Mouse (Mus musculus) bone marrow macrophage, adult 2 months (primary cell): ENCODE data around the gene Gpr137c. TPM values are rescaled to one million over a fixed set of nuclear protein-coding genes. Genes with fewer than 3 reads are reported as not detected.

Experiments used
- H3K27ac ChIP-seq: 2 replicates; pipeline ENCODE4 v1.5.1; 2012; ENCODE audit warnings: low read depth, low read length; ENCODE audit not compliant: insufficient read depth
- H3K4me1 ChIP-seq: 2 replicates; pipeline ENCODE4 v1.6.1; 2012; ENCODE audit warnings: low read length; ENCODE audit not compliant: control insufficient read depth, insufficient read depth
- H3K4me3 ChIP-seq: 2 replicates; pipeline ENCODE4 v1.5.1; 2012; ENCODE audit warnings: mild to moderate bottlenecking, low read length, moderate library complexity; ENCODE audit not compliant: insufficient read depth
- CTCF ChIP-seq: IDR thresholded peaks from 2 replicates; pipeline ENCODE4 v1.5.1; 2012; ENCODE audit warnings: low read depth, mild to moderate bottlenecking, low read length, moderate library complexity
- POLR2A ChIP-seq: IDR thresholded peaks from 2 replicates; pipeline ENCODE4 v1.6.1; 2012; ENCODE audit warnings: mild to moderate bottlenecking, low read depth, low read length, borderline replicate concordance
- polyA plus RNA-seq: library from polyadenylated mRNA; stranded (reverse); fragments of >200 nt; gene quantifications from 2 replicates; pipeline ENCODE4 v1.2.4, GENCODE M21; 2012; ENCODE audit not compliant: missing spikeins, insufficient read depth, insufficient read length

Gene Gpr137c
- polyA plus RNA-seq, 1 experiment: 1.9 TPM

DNA sequence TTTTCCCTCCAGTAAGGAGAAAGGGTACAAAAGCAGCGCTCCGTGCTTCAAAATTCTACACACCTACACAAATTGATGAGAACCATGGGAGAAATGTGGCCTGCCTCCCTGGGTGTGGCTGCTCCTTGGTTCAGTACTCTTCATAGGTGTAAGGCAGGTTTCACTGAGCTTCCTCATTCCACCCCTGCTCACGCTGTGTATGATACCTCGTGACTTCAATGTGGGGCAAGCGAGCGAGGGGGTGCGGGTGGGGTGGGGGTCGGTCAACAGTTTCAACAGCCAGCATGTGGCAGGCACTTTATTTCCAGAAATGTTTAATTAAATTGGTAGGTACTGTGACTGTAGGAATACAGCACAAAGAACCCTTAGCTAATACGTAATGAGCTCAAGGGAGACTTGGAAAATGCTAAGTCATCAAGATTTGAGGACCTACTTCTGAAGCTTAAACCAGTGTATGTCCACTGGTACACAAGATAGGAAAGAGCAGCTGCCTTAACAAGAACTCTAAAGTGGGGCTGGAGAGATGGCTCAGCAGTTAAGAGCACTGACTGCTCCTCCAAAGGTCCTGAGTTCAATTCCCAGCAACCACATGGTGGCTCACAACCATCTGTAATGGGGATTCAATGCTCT is 2.7 kb upstream of the Gpr137c start:
- no peak overlapping the region for H3K4me3 ChIP-seq
- peaks cover 6% of the 10 kb centered on the region for H3K4me1 ChIP-seq

DNA sequence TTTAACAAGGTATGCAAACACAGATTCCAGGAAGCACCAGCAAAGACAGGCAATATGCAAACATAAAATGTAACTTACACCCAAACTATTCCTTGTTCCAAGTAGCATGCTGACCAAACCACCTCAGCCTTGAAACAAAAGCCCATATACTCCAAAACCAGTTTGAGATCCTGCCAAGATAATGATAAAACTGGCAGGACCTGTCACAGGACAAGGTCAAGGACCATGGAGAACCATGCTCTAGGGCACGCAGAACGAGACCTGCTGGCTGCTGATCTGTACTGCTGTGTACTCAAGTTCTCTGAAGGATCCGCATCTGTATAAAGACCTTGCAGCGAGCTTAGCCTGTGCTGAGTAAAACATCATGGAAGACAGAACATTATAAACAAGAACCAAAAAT is 1.8 kb upstream of the Gpr137c start:
- Histone ChIP-seq H3K4me1 (peaks cover 6% of the 10 kb centered on the region), H3K4me3 (no peak overlapping the region), H3K27ac (no peak overlapping the region)
- TF ChIP-seq POLR2A: no peak
- TF ChIP-seq CTCF: no peak

More for the DNA sequence above, 2.7 kb upstream of the Gpr137c start:
- no peak for TF ChIP-seq POLR2A
- no peak for TF ChIP-seq CTCF
- H3K27ac ChIP-seq: no peak overlapping the region

DNA sequence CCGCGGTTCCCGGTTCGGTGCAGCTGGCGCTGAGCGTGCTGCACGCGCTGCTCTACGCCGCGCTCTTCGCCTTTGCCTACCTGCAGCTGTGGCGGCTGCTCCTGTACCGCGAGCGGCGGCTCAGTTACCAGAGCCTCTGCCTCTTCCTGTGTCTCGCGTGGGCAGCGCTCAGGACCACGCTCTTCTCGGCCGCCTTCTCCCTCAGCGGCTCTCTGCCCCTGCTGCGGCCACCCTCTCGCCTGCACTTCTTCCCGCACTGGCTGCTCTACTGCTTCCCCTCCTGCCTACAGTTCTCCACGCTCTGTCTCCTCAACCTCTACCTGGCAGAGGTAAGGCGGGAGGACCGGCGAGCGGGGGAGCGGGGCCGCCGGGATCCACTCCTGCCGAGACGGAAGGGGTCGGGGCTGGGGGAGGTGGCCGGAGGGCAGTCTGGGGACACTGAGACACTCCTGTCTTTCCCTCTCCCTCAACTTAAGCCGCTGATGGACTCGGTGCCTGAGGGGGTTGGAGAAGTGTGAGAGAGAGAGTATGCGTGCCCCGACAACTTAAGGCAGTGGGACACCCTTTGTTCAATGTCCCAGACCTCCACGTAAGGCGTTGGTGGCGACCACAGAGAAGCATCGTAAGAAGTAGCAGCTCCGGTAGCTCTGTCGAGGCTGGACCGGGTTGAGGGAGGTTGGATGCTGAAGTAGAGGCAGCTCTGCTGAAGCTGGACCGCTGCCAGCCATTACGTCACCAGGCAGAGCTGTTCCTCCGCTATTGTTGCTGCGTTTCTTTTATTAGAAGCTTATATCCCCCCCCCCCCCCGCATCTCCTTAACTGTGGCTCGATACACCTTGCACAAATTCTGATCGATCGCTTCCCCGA is 806 bp downstream of the Gpr137c start, which contains the start of gene Txndc16:
TSS of gene Txndc16 (minus strand) at position 239 of the 867 bp plus-strand sequence.
- peak within 1 kb of the TSS; percentile 18; the same call in 1 of the 2 replicates for H3K27ac ChIP-seq
- TF ChIP-seq POLR2A (no peak), CTCF (no peak)
- H3K4me1 ChIP-seq: peaks cover 6% of the 10 kb centered on the region
- H3K4me3 ChIP-seq: peak within 1 kb of the TSS; percentile 89

DNA sequence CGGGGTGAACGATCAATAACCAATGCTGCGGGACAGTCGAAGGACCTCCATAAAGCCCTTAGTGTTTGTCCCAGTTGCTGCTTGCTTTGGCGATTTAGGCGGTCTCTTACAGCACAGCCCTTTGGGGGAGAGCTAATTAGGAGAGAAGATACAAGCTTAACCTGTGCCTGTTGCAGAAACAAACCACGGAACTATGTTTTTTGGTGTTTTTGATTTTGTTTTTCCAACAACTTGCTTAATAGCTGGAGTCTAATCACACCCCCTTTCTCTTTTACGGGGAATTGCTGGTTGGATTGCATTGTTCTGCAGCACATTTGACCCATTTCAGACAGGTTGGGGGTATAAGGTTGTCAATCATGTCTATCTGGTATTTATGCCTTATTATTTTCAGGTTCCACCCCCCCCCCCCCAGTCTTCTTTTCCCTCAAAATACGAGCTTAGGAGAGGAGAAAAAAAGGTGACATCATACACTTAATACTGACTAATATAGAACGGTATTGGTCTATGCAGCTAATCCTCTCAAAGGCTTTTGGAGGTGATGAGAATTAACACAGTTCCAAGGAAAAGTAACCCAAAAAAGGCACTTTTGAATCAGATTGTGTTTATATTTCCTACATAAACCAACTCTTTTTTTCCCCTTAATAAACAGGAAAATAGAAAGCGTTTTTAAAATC is 1.6 kb downstream of the Gpr137c start:
- TF ChIP-seq CTCF (no peak), POLR2A (no peak)
- Histone ChIP-seq H3K27ac (no peak overlapping the region), H3K4me1 (peaks cover 6% of the 10 kb centered on the region), H3K4me3 (peak overlapping the region; percentile 89)

DNA sequence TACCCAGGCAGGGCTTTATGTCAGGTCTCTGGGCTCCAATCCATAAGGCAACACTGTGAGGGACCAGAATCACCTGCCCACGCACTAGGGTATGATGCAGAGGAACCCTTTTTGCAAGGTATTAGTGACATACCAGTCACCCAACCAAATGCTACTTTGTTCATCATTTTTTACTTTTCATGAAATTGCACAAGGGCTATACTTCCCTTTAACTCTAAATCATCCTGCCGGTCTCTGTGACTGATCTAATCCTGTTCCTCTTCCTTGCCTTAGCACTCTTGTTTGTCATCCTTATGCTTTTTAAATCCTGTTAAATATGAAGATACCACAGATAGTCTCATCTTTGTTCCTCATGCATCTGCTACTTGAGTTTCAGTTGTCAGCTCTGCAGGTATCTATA is 19.5 kb downstream of the Gpr137c start:
- Histone ChIP-seq H3K27ac (no peak overlapping the region), H3K4me1 (peaks cover 2% of the 10 kb centered on the region), H3K4me3 (no peak overlapping the region)
- no peak for TF ChIP-seq POLR2A
- no peak for TF ChIP-seq CTCF

DNA sequence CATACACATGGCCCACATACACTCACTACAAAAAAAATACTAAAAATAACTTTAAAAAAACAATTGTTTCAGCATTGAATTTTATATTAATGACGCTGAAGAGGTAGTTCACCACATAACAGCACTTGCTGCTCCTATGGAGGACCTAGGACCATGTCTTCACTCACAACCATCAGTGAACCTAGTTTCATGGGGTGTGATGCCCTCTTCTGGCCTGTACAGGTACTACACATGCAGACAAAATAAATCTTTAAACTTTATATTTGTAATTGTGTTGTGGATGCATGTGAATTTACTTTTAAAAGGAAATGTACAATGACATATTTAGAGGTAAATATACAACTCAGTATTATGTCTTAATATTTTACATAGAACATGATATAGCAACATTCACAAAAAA is 22.1 kb downstream of the Gpr137c start:
- Histone ChIP-seq H3K27ac (no peak overlapping the region), H3K4me1 (peaks cover 2% of the 10 kb centered on the region), H3K4me3 (no peak overlapping the region)
- no peak for TF ChIP-seq POLR2A
- no peak for TF ChIP-seq CTCF

DNA sequence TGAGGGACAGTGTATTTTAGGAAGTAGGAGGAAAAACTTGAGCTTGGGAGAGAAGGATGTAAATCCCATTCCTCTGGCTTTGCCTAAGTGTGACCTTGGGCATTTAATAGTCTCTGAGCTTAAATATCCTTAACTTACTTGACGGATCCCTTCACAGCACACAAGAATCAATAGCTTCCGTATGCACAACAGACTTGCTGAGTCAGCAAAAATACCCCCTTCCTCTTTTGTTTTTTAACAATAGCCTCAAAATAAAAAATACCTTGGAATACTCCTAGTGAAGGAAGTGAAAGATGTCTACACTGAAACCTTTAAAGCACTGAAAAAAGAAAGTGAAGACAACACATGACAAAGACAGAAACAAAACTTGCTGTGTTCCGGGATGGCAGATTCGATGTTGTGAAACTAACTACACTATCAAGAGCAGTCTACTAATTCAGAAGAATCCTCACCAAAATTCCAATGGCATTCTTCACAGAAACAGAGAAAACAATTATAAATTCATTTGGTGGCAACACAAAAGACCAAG is 32.1 kb downstream of the Gpr137c start:
- H3K27ac ChIP-seq: peak overlapping the region; percentile 30
- H3K4me1 ChIP-seq: peaks cover 2% of the 10 kb centered on the region; the same call in 1 of the 2 replicates
- H3K4me3 ChIP-seq: no peak overlapping the region
- TF ChIP-seq POLR2A: no peak
- TF ChIP-seq CTCF: no peak

DNA sequence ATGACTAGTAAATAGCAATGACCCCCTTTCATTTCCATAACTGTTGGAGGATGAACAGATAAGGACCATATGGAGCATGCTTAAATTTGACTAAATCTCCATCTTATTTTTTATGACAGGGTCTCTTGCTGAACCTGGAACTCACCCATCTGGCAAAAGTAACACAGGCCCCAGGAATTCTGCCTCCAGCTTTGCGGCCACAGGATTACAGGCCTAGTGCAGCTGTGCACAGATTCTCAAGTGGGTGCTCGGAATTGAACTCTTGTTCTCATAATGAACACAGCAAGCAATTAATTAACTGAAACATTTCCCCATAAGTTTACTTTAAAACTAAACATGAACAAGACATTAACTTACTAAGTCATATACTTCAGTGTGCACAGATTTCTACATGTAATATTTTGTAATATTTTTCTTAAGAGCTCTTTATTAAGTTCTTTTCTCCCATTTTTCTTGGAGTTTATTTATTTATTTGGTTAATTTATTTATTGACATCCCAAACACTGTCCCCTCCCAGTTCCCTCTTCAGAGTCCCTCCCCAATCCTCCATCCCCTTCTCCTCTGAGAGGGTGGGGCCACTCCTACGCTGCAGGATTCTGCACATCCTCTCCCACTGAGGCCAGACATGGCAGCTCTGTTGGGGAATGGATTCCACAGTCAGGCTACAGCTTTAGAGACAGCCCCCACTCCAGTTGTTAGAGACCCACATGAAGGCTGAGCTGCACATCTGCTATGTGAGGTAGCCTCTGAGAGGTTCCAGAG is 44.5 kb downstream of the Gpr137c start:
- no peaks in the 10 kb centered on the region for H3K4me1 ChIP-seq
- no peak for TF ChIP-seq CTCF
- no peak for TF ChIP-seq POLR2A
- H3K27ac ChIP-seq: no peak overlapping the region
- no peak overlapping the region for H3K4me3 ChIP-seq

DNA sequence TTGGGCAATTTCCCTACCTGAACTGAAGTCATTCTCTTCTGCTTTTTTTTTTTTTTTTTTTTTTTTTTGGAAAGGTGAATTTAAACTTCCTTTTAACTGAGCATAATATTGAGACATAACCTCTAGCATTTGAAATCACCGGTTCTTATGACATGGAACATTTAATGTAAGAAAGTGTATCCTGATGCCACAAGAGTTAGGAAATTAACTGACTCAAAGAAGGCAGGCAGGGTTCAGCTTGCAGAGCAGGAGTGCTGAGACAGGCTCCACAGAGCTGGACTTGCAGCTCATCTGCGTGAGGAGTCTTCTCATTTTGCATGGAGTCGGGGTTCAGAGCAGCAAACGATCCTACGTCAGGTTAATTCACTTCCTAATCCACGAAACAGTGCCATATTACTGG is 56.3 kb downstream of the Gpr137c start:
- no peak for TF ChIP-seq CTCF
- no peak for TF ChIP-seq POLR2A
- Histone ChIP-seq H3K27ac (no peak overlapping the region), H3K4me3 (no peak overlapping the region), H3K4me1 (no peaks in the 10 kb centered on the region)
